Mouse (Mus musculus) small intestine, adult 2 months (tissue): ENCODE measurements at regions not wholly inside any gene's neighbourhood (a gene's known extent, or its start where the extent isn't known, plus 50 kb on each side); places are given as distances from the start of the nearest gene placed in this dataset.

Experiments used
- H3K27ac ChIP-seq: fragments of 200-500 bp; 2 replicates; pipeline ENCODE4 v1.5.1; 2012; ENCODE audit warnings: low read depth, low read length, control low read depth, inconsistent platforms; ENCODE audit not compliant: insufficient read depth
- H3K27me3 ChIP-seq: fragments of 200-500 bp; 2 replicates; pipeline ENCODE4 v1.6.1; 2012; ENCODE audit warnings: mild to moderate bottlenecking, moderate library complexity, low read length, inconsistent platforms; ENCODE audit not compliant: control insufficient read depth, insufficient read depth
- H3K36me3 ChIP-seq: fragments of 200-500 bp; 2 replicates; pipeline ENCODE4 v1.6.1; 2012; ENCODE audit warnings: mild to moderate bottlenecking, low read length, control low read depth, inconsistent platforms; ENCODE audit not compliant: control insufficient read depth, insufficient read depth
- H3K4me1 ChIP-seq: fragments of 200-500 bp; 2 replicates; pipeline ENCODE4 v1.6.1; 2012; ENCODE audit warnings: low read length, inconsistent platforms, mixed read lengths; ENCODE audit not compliant: control insufficient read depth, insufficient read depth, insufficient read length
- H3K4me3 ChIP-seq: fragments of 200-500 bp; 2 replicates; pipeline ENCODE4 v1.5.1; 2012; ENCODE audit warnings: low read depth, mild to moderate bottlenecking, control low read depth, inconsistent platforms, low read length, moderate library complexity
- CTCF ChIP-seq: fragments of 200-500 bp; IDR thresholded peaks from 2 replicates; pipeline ENCODE4 v1.5.1; 2012; ENCODE audit warnings: low read depth, mild to moderate bottlenecking, control low read depth, inconsistent platforms, low read length, moderate library complexity, mixed read lengths; ENCODE audit not compliant: insufficient replicate concordance, insufficient read length; ENCODE audit errors: extremely low read depth
- POLR2A ChIP-seq: fragments of 200-500 bp; IDR thresholded peaks from 2 replicates; pipeline ENCODE4 v1.6.1; 2012; ENCODE audit warnings: low read depth, mild to moderate bottlenecking, control low read depth, inconsistent platforms, low read length, moderate library complexity
- WGBS: fragments of 180-500 bp; shearing (Covaris S2); methylation state at CpG from one replicate; pipeline ENCODE4 v1.1.7; 2018; 5-methylcytosine and 5-hydroxymethylcytosine counted together

DNA sequence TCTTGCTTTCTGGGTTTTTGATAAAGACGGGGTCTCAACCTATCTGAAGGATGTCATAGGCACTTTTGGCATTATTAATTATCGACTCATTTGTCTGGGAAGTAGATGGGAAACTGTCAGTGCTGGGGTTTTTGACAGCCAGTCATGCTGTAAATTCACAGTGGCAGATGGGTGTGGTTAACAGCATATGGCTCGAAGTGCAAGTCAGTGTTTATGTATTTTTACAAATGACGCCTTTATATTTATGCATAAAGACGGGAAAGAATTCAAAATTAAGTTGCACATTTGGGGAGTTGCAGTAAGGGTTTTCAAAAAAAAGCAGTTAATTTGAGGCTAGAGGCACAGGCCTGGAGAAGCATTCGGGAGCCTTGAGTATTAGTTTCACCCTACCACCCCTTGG is 206.8 kb upstream of the Cdh5 start:
- Histone ChIP-seq H3K4me1 (no peaks in the 10 kb centered on the region), H3K36me3 (no peaks in the 10 kb centered on the region), H3K4me3 (no peak overlapping the region), H3K27ac (no peak overlapping the region), H3K27me3 (no peaks in the 10 kb centered on the region)
- no peak for TF ChIP-seq CTCF
- TF ChIP-seq POLR2A, result no peak
- 75% methylated on average over 6 of the region's 6 CpGs for WGBS

DNA sequence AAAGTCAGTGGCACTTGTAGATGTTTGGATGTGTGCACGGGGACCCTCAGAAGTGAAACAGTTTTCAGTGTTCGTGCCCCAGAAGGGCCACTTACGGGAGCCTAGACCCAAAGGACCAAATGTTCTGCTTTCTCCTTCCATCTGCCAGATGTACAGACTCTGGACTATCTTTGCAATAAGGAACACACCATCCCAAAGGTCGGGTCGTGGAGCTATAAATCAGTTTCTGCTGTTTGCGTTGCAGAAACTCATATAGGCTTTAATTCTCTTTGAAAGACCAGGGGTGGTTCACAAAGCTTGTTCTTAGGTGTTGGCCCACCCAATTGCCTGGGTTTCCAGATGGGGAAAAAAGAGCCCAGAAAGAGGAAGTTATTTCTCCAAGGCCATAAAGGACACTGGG is 206.3 kb upstream of the Cdh5 start:
- WGBS, result 39% methylated on average over 6 of the region's 6 CpGs
- Histone ChIP-seq H3K27ac (no peak overlapping the region), H3K36me3 (no peaks in the 10 kb centered on the region), H3K27me3 (no peaks in the 10 kb centered on the region), H3K4me1 (no peaks in the 10 kb centered on the region), H3K4me3 (no peak overlapping the region)
- no peak for TF ChIP-seq POLR2A

DNA sequence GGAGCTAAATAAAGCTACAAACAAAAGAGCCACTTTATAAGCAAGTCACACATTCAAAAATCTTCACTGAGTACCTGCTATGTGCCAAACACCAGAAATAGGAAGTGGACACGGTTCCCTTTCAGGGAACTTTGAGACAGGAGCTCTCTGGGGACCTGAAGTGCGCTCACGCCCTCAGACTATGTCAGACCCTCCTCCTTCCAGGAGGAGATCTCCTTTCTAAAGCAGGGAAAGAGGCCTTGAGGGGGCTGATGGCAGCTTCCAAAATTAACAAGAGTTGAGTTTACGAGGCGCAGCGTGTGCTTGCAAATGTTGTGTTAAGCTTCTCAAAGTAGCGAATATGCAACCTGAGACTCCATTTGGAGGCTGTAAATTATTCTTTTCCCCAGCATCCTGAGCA is 204.0 kb upstream of the Cdh5 start:
- WGBS, result 89% methylated on average over 7 of the region's 7 CpGs
- no peak overlapping the region for H3K27ac ChIP-seq
- TF ChIP-seq CTCF, result no peak
- no peak for TF ChIP-seq POLR2A
- H3K4me3 ChIP-seq, result no peak overlapping the region
- H3K36me3 ChIP-seq, result no peaks in the 10 kb centered on the region
- no peaks in the 10 kb centered on the region for H3K4me1 ChIP-seq
- no peaks in the 10 kb centered on the region for H3K27me3 ChIP-seq

DNA sequence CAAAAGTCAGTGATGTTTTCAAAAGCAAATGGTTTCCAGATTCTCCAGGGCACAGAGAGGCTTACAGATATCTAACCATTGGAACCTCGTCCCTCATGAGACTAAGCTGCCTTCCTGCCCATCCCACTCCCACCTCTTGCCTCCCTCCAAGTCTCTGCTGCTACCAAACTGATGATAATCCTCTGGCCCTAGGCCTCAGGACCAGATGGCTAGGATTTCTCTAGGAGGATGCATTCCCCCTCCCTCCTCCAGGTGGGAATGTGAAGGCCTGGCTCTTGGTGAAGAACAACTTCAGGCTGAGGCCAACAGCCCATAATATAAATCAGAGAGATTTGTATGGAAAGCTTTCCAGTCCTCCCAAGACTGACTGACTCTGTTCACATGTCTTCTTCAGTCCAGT is 198.9 kb upstream of the Cdh5 start:
- no peaks in the 10 kb centered on the region for H3K36me3 ChIP-seq
- H3K27me3 ChIP-seq, result no peaks in the 10 kb centered on the region
- no peaks in the 10 kb centered on the region for H3K4me1 ChIP-seq
- 74% methylated on average over 1 of the region's 1 CpGs for WGBS
- no peak overlapping the region for H3K27ac ChIP-seq
- no peak overlapping the region for H3K4me3 ChIP-seq
- no peak for TF ChIP-seq POLR2A
- no peak for TF ChIP-seq CTCF

DNA sequence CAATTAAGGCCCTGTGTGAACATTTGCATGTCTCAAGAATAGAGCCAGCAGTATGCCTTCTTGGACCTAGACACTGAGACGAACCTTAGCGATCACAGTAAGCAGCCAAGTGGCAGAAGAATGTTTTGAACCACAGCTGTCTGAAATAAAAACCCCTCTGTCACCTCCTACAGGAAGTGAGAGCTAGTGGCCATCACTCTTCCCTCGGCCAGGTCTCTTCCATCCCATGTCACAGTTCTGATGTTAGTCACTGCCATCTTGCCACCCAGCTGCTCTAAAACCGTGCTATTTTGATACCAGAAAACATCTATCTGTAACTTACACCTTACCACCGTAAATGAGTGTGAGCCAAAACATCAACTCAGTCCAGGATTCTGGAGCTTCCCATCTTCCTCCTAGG is 197.8 kb upstream of the Cdh5 start:
- Histone ChIP-seq H3K36me3 (no peaks in the 10 kb centered on the region), H3K4me3 (no peak overlapping the region), H3K27me3 (no peaks in the 10 kb centered on the region), H3K4me1 (no peaks in the 10 kb centered on the region), H3K27ac (no peak overlapping the region)
- TF ChIP-seq CTCF, result no peak
- no peak for TF ChIP-seq POLR2A
- WGBS, result 83% methylated on average over 5 of the region's 5 CpGs

DNA sequence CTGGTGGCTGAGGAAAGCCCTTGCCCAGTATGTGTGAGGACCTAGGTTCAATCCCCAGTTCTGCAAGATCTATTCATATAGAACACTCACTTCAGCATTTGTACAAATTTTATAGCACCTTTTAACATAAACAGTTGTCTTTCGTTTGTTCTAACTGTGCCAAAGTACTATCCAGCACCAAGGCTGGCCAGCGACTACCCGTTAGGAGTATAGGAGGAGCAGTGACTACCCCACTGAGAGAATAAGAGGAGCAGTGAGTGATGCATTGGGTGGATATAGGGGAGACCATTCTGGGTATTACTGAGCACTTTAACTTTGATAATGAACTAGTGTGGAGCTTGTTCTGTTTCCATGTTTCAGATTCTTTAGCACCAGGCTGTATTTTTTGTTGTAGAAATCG is 193.8 kb upstream of the Cdh5 start:
- WGBS, result 66% methylated on average over 4 of the region's 4 CpGs
- H3K4me3 ChIP-seq, result no peak overlapping the region

DNA sequence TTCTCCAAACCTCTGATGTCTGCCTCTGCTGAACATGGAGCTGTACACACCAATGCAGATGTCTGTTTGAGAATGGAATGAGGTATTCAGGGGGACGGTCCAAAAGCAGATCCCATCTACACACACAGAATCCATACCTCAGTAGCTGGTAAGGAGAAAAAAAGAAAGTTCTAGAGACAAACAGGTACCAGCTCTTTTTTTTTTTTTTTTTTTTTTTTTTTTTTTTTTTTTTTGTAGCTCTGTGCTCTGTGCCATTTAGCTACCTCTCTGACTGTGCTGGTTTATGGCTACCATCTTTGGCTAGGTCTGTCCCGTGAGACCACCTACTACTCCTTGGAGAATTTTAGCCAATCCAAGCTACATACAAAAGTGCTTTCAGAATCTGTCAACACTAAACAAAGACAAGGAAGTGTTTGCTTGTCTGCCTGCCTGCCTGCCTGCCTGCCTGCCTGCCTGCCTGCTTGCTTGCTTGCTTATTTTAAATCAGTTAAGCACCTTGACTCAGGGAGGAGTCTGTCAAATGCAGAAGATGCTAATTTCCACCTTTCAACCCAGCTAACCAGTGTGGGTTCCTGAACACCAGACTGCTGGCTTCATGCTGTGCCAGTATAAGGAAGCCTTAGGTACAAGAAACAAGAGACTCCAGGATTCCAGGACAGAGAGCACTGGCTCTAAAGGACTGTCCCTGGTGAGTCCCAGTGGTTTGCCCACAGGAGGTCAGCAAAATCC is 190.0 kb upstream of the Cdh5 start:
- TF ChIP-seq CTCF, result no peak
- no peak for TF ChIP-seq POLR2A
- H3K27ac ChIP-seq, result no peak overlapping the region
- no peaks in the 10 kb centered on the region for H3K4me1 ChIP-seq
- H3K4me3 ChIP-seq, result no peak overlapping the region
- H3K36me3 ChIP-seq, result no peaks in the 10 kb centered on the region
- WGBS, result 69% methylated on average over 2 of the region's 2 CpGs
- no peaks in the 10 kb centered on the region for H3K27me3 ChIP-seq

More for the DNA sequence above, 193.8 kb upstream of the Cdh5 start:
- TF ChIP-seq POLR2A (no peak), CTCF (no peak)
- Histone ChIP-seq H3K27me3 (no peaks in the 10 kb centered on the region), H3K36me3 (no peaks in the 10 kb centered on the region), H3K4me1 (no peaks in the 10 kb centered on the region), H3K27ac (no peak overlapping the region)
